Mouse (Mus musculus) G1E (cell line): ENCODE data around the gene Commd4.

Experiments
- CTCF ChIP-seq: IDR thresholded peaks from 2 replicates; pipeline ENCODE4 v1.5.1; 2012; ENCODE audit warnings: low read depth, low read length, inconsistent platforms, mixed read lengths
- GATA1 ChIP-seq: IDR thresholded peaks from 2 replicates; pipeline ENCODE4 v1.6.1; 2012; ENCODE audit warnings: borderline replicate concordance, low read length, inconsistent platforms, mixed read lengths
- POLR2AphosphoS5 ChIP-seq: IDR thresholded peaks from 2 replicates; pipeline ENCODE4 v1.6.1; 2012; ENCODE audit warnings: low read depth, low read length, inconsistent platforms; ENCODE audit not compliant: insufficient replicate concordance

DNA sequence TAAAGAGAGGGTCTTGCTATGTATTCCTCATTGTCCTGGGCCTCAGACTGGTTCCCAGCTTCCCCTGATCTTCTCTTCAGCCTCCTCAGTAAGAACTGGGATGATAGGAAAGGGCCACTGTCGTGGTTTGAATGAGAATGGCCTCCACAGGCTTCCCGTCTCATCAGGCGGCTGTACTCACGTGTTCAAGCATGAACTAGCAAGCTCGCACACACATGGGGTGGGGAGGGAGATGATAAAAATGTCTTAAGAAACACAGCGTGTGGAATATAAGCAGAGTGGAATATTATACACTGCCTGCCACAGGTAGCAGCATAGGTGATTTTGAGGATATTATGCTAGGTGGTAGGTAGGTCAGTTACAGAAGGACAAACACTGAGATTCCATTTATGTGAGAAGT, 9.1 kb downstream of the Commd4 start:
- TF ChIP-seq CTCF: no peak
- no peak for TF ChIP-seq GATA1
- no peak for TF ChIP-seq POLR2AphosphoS5
